Mouse (Mus musculus) heart, adult 2 months (tissue): Measurements from ENCODE around the gene Atxn10.

Experiments
- CTCF ChIP-seq: fragments of 200-600 bp; IDR thresholded peaks from 2 replicates; pipeline ENCODE4 v1.8.1; 2022; ENCODE audit warnings: antibody characterized with exemption, mild to moderate bottlenecking, moderate library complexity
- EP300 ChIP-seq: fragments of 200-500 bp; IDR thresholded peaks from 2 replicates; pipeline ENCODE4 v1.6.1; 2011; ENCODE audit warnings: low read depth, low read length, control low read depth; ENCODE audit not compliant: insufficient read depth
- POLR2A ChIP-seq: fragments of 200-500 bp; IDR thresholded peaks from 2 replicates; pipeline ENCODE4 v1.6.1; 2011; ENCODE audit warnings: mild to moderate bottlenecking, low read depth, low read length, control low read depth; ENCODE audit not compliant: insufficient read depth

DNA sequence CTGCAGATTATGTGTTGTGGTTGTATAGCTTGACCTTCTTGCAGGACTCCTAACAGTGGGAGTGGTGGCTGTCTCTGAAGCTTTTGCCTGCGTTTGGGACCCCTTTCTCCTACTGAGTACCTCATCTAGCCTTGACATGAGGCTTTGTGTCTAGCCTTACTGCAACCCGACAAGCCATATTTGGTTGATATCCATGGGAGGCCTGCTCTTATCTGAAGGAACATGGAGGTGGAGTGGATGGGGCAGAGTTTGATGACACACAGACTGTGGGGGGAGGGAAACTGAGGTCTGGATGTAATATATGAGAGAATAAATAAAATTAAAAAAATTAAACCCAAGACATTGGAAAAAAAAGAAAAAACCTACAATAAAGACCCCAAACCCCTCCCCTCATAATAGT is 14.1 kb downstream of the Atxn10 start:
- TF ChIP-seq CTCF (no peak), POLR2A (no peak), EP300 (no peak)
